Mouse (Mus musculus) kidney, adult 18-20 months (tissue): ENCODE data around the gene Rab43.

Source experiments
- DNase-seq: peaks from one replicate; pipeline ENCODE4 v3.0.0; 2021

Gene Rab43

GRCm38 (mm10) chr6:87746849-87747248, 65.1 kb downstream of the Rab43 start:
- no peak for DNase-seq

- no peak for DNase-seq
Measured at GRCm38 (mm10) chr6:87746059-87746458, 65.9 kb downstream of the Rab43 start.

GRCm38 (mm10) chr6:87745301-87745700, 66.7 kb downstream of the Rab43 start:
- DNase-seq: no peak

DNA sequence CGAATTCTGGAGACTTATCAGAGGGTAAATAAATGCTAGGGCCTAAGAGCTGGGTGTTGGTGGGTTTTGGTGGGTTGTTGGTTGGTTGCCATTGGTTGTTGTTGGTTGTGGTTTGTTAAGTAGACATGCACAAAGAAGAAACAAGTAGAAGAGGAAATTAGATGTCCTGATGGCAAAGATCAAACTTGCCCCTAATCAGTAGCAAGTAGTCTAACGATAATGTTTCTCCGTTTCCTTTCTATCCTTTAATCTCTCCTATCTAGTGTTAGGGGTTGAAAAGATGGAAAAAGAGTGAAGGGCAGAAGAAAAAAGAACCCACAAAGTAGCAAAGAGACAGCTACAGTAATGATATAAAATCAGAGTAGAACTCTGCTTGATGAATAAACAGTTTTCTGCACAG, 67.3 kb downstream of the Rab43 start:
- DNase-seq: no peak

DNA sequence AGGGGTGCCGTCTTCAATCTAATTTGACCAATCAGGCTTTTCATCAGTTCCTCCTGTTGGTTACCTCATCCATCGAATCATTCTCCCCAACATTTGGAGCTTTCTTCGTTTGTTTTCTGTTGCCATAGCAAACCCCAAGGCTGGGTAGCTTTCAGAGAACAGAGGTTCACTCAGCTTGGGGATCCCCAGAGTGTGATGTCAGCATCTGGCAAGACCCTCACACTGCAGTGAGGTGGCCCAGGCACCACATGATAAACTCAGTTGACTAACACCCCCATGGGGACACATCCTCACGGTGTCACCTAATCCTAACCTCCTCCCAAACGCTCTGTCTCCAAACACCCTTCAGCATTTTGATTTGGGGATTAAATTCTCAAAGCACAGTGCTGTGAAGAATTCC, 68.7 kb downstream of the Rab43 start:
- no peak for DNase-seq

- no peak for DNase-seq
Measured at GRCm38 (mm10) chr6:87742804-87743203, 69.2 kb downstream of the Rab43 start.

GRCm38 (mm10) chr6:87741978-87742377, 70.0 kb downstream of the Rab43 start:
- DNase-seq: no peak

DNA sequence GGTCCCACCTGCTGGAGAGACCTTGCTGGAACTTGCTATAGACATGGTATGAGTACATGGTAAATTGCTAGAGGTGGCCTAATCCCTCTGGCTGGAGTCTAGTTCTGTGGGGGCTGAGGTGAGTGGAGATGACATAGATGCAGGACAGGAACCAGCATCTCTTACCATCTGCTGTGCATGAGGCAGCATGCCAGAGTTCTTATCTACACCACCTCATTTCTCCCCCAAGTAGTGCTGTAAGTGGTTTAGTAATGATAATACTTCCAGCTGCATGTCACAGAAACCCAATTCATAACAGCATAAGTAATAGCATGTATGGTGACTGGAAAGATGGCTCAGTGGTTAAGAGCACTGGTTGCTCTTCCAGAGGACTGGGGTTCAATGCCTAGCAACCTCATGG, 71.5 kb downstream of the Rab43 start:
- DNase-seq: no peak

GRCm38 (mm10) chr6:87739898-87740297, 72.1 kb downstream of the Rab43 start:
- DNase-seq: no peak
